Mouse (Mus musculus): ENCODE measurements at regions not wholly inside any gene's neighbourhood (a gene's known extent, or its start where the extent isn't known, plus 50 kb on each side); places are given as distances from the start of the nearest gene placed in this dataset.

DNA sequence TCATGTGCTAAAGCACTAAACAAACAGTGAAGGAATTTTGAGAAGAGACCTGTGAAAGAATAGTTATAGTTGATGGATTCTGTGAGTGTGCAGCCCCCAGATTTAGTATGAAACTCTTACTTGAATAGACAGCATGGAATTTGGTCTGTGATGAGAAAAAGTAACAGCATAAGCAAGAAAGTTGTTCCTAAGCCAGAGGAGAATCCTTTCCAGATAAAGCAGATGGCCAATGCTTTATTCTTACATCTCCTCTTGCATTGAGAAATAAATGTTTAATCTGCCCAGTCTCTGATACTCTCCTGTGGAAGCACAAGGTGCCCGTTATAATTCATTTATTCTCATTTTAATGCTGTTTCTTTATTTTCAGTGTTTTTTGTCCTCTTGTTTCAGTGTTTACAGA lies 263.5 kb downstream of the Tecrl start:
- Histone ChIP-seq H3K27me3 (ENCODE audit: control insufficient read depth, insufficient read depth, low read length) (no peaks in the 10 kb centered on the region), H3K4me3 (replicated peaks; ENCODE audit: low read length) (no peak overlapping the region), H3K4me1 (replicated peaks; ENCODE audit: control insufficient read depth, insufficient read depth, low read length) (no peaks in the 10 kb centered on the region), H3K9ac (no peak overlapping the region), H3K4me2 (replicated peaks) (no peak overlapping the region), H3K36me3 (replicated peaks; ENCODE audit: control insufficient read depth, insufficient read depth) (no peaks in the 10 kb centered on the region), H3K9me3 (ENCODE audit: control insufficient read depth, low read length) (no peaks in the 10 kb centered on the region), H3K27ac (no peak overlapping the region)
- WGBS = 98% methylated on average over 1 of the region's 1 CpGs
- ATAC-seq (ENCODE audit: low FRiP score) = no peak
- DNase-seq (ENCODE audit: low spot score) = no peak

DNA sequence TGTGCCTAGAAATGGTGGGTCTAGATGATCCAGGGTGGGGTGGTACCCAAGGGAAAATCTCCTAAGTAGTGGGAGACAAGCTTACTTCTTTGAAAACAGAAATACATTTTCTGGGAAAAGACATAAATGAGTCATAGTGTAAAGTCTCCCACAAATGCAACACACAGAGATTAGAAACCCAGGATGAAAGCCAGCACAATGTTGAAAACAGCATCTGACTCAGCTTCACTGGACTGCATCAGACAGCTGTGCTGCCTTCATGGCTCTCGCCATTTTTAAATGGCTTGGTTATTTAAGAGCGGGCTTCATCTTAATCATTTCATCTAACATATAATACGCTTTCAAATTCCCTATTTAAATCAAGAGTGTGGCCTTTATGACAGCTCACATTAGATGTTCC lies 300.2 kb downstream of the Tecrl start:
- WGBS = 85% methylated on average over 3 of the region's 3 CpGs
- no peak overlapping the region for H3K9ac ChIP-seq

DNA sequence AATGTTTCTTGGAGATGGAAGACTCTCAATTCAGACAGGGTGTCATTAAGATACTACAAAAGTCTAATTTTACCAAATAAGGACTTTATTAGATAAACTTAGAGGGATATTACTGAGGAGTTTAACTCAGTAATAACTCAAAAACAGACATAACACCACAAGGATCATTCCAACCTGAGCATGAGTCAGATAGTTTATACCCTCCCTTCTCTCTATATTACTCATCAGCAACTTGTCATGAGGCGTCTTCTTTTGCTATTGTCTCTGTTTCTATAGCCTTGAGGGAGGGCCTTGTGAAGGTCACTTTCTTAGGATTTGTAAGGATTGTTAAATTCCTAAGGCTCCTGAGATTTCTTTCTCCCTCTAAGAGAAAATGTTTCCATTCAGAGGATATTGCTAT lies 307.8 kb downstream of the Tecrl start:
- Histone ChIP-seq H3K27ac (no peak overlapping the region), H3K27me3 (ENCODE audit: control insufficient read depth, insufficient read depth, low read length) (no peaks in the 10 kb centered on the region), H3K36me3 (replicated peaks; ENCODE audit: control insufficient read depth, insufficient read depth) (no peaks in the 10 kb centered on the region), H3K4me3 (replicated peaks; ENCODE audit: low read length) (no peak overlapping the region), H3K9me3 (ENCODE audit: control insufficient read depth, low read length) (no peaks in the 10 kb centered on the region), H3K9ac (no peak overlapping the region), H3K4me1 (replicated peaks; ENCODE audit: control insufficient read depth, insufficient read depth, low read length) (no peaks in the 10 kb centered on the region), H3K4me2 (replicated peaks) (no peak overlapping the region)
- 87% methylated on average over 1 of the region's 1 CpGs for WGBS
- no peak for DNase-seq (ENCODE audit: low spot score)
- no peak for ATAC-seq (ENCODE audit: low FRiP score)

More for the DNA sequence above, 300.2 kb downstream of the Tecrl start:
- Histone ChIP-seq H3K27me3 (ENCODE audit: control insufficient read depth, insufficient read depth, low read length) (no peaks in the 10 kb centered on the region), H3K36me3 (replicated peaks; ENCODE audit: control insufficient read depth, insufficient read depth) (no peaks in the 10 kb centered on the region), H3K4me2 (replicated peaks) (no peak overlapping the region), H3K4me1 (replicated peaks; ENCODE audit: control insufficient read depth, insufficient read depth, low read length) (no peaks in the 10 kb centered on the region), H3K9me3 (ENCODE audit: control insufficient read depth, low read length) (no peaks in the 10 kb centered on the region), H3K27ac (no peak overlapping the region), H3K4me3 (replicated peaks; ENCODE audit: low read length) (no peak overlapping the region)
- ATAC-seq (ENCODE audit: low FRiP score) (no peak), DNase-seq (ENCODE audit: low spot score) (no peak)

DNA sequence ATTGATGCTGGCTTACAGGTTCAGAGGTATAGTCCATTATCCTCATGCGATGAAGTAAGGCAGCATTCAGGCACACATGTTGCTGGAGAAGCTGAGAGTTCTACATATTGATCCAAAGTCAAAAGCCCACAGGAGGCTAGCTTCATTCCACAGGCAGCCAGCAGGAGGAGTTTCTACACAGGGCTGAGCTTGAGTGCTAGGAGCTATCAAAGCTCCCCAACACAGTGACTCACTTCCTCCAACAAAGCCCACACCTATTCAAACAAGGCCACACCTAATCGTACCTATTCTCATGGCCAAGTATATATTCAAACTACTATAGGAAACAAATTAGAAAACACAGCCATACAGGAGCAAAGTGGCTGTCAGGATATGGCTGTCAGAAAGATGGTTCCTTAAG lies 325.3 kb downstream of the Tecrl start:
- Histone ChIP-seq H3K4me3 (replicated peaks; ENCODE audit: low read length) (no peak overlapping the region), H3K27me3 (ENCODE audit: control insufficient read depth, insufficient read depth, low read length) (no peaks in the 10 kb centered on the region), H3K4me2 (replicated peaks) (no peak overlapping the region), H3K9me3 (ENCODE audit: control insufficient read depth, low read length) (no peaks in the 10 kb centered on the region), H3K4me1 (replicated peaks; ENCODE audit: control insufficient read depth, insufficient read depth, low read length) (no peaks in the 10 kb centered on the region), H3K27ac (no peak overlapping the region), H3K36me3 (replicated peaks; ENCODE audit: control insufficient read depth, insufficient read depth) (no peaks in the 10 kb centered on the region), H3K9ac (no peak overlapping the region)
- 92% methylated on average over 2 of the region's 2 CpGs for WGBS
- ATAC-seq (ENCODE audit: low FRiP score) = no peak
- DNase-seq (ENCODE audit: low spot score) = no peak

DNA sequence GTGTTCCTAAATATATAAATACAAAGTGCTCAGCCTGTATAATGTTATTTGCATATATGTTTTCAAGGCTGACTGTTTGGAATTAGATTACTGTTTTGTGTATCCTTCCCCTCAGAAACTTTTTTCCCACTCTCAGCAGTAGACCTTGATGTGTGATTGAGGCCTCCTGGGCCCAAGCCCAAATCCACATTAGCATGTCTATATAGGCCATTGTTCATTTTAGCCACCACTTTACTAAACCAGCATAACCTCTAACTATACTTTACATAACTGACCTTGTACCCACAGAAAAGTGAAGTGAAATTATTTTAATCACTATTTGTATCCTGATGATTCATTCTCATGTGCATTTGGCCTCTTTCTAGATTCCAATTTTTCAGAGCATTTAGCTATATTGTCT lies 349.0 kb downstream of the Tecrl start:
- DNase-seq (ENCODE audit: low spot score) = no peak
- H3K9me3 ChIP-seq (ENCODE audit: control insufficient read depth, low read length) = no peaks in the 10 kb centered on the region
- no peak overlapping the region for H3K9ac ChIP-seq
- H3K36me3 ChIP-seq (replicated peaks; ENCODE audit: control insufficient read depth, insufficient read depth) = no peaks in the 10 kb centered on the region
- no peak overlapping the region for H3K4me3 ChIP-seq (replicated peaks; ENCODE audit: low read length)
- no peaks in the 10 kb centered on the region for H3K27me3 ChIP-seq (ENCODE audit: control insufficient read depth, insufficient read depth, low read length)
- no peak overlapping the region for H3K27ac ChIP-seq
- H3K4me1 ChIP-seq (replicated peaks; ENCODE audit: control insufficient read depth, insufficient read depth, low read length) = no peaks in the 10 kb centered on the region
- no peak overlapping the region for H3K4me2 ChIP-seq (replicated peaks)
- no peak for ATAC-seq (ENCODE audit: low FRiP score)

DNA sequence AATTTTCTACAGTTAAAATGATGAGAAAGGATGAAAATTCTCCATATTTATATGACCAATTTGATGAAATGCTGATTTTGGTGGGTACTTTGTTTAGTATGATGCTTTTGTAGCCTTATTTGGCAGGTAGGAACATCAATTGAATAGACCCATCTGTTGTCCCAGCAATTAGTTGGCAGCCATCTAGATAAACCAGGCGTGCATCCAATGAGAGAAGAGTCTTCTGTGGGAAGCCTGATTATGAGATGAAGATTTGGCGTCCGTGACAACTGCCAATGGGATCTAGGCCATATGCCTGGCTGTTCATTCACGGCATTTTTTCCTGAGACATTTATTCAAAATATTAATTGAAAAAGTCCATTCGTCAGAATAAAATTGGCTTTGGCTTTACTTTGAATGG lies 365.9 kb downstream of the Tecrl start:
- no peak overlapping the region for H3K4me3 ChIP-seq (replicated peaks; ENCODE audit: low read length)
- 46% methylated on average over 5 of the region's 5 CpGs for WGBS
- no peaks in the 10 kb centered on the region for H3K4me1 ChIP-seq (replicated peaks; ENCODE audit: control insufficient read depth, insufficient read depth, low read length)
- H3K4me2 ChIP-seq (replicated peaks) = no peak overlapping the region
- ATAC-seq (ENCODE audit: low FRiP score) (peak; percentile 64; the same call in 1 of the 2 replicates), DNase-seq (ENCODE audit: low spot score) (peak; percentile 66)
- no peak overlapping the region for H3K27ac ChIP-seq
- H3K36me3 ChIP-seq (replicated peaks; ENCODE audit: control insufficient read depth, insufficient read depth) = no peaks in the 10 kb centered on the region
- no peaks in the 10 kb centered on the region for H3K9me3 ChIP-seq (ENCODE audit: control insufficient read depth, low read length)
- no peaks in the 10 kb centered on the region for H3K27me3 ChIP-seq (ENCODE audit: control insufficient read depth, insufficient read depth, low read length)
- H3K9ac ChIP-seq = no peak overlapping the region

DNA sequence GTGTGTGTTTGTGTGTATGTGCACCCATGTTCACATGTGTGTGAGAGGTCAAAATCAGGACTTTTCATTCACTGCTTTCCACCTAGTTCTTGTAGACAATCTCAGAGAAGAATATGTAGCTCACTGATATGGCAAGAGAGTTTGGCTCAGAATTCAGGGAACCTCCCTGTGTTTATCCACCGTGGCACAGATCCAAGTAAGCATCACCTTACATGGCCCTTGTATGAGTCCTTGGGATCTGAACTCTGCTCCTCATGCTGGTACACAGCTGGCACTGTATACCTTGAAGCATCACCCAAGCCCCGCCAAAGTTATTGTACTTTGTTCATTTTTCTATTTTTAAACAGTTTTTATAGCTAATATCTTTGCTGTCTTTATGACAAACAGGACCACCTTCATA lies 385.7 kb downstream of the Tecrl start:
- no peaks in the 10 kb centered on the region for H3K9me3 ChIP-seq (ENCODE audit: control insufficient read depth, low read length)
- no peak overlapping the region for H3K4me3 ChIP-seq (replicated peaks; ENCODE audit: low read length)
- H3K36me3 ChIP-seq (replicated peaks; ENCODE audit: control insufficient read depth, insufficient read depth) = no peaks in the 10 kb centered on the region
- DNase-seq (ENCODE audit: low spot score) = no peak
- peaks cover 4% of the 10 kb centered on the region; the same call in 1 of the 2 replicates for H3K4me1 ChIP-seq (replicated peaks; ENCODE audit: control insufficient read depth, insufficient read depth, low read length)
- WGBS = 80% methylated on average over 2 of the region's 2 CpGs
- no peak for ATAC-seq (ENCODE audit: low FRiP score)
- no peaks in the 10 kb centered on the region for H3K27me3 ChIP-seq (ENCODE audit: control insufficient read depth, insufficient read depth, low read length)
- no peak overlapping the region for H3K9ac ChIP-seq
- H3K27ac ChIP-seq = no peak overlapping the region
- no peak overlapping the region for H3K4me2 ChIP-seq (replicated peaks)

DNA sequence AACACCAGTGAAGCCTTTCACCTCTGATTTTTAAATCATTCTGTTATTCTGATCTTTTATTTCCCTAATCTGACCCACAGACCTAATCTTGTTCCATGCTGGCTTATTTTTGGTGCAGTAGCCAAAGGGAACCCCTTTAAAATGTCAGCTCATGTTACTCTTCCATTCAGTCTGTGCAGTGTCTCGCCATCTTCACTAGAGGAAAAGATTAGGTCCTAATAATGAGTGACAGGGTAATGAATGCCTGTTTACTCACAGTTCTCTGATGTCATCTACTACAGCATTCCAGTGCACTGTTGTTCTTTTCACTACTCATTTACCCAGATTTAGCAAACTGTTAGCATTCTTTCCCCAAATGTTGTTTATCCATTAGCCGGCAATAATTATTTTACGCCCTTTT lies 388.2 kb downstream of the Tecrl start:
- no peak overlapping the region for H3K27ac ChIP-seq
- no peaks in the 10 kb centered on the region for H3K36me3 ChIP-seq (replicated peaks; ENCODE audit: control insufficient read depth, insufficient read depth)
- H3K9ac ChIP-seq = no peak overlapping the region
- H3K4me3 ChIP-seq (replicated peaks; ENCODE audit: low read length) = no peak overlapping the region
- WGBS = 58% methylated on average over 3 of the region's 3 CpGs
- no peaks in the 10 kb centered on the region for H3K27me3 ChIP-seq (ENCODE audit: control insufficient read depth, insufficient read depth, low read length)
- no peak overlapping the region for H3K4me2 ChIP-seq (replicated peaks)
- no peaks in the 10 kb centered on the region for H3K9me3 ChIP-seq (ENCODE audit: control insufficient read depth, low read length)
- DNase-seq (ENCODE audit: low spot score) = no peak
- H3K4me1 ChIP-seq (replicated peaks; ENCODE audit: control insufficient read depth, insufficient read depth, low read length) = peaks cover 4% of the 10 kb centered on the region; the same call in 1 of the 2 replicates
- peak; percentile 52; the same call in 1 of the 2 replicates for ATAC-seq (ENCODE audit: low FRiP score)

DNA sequence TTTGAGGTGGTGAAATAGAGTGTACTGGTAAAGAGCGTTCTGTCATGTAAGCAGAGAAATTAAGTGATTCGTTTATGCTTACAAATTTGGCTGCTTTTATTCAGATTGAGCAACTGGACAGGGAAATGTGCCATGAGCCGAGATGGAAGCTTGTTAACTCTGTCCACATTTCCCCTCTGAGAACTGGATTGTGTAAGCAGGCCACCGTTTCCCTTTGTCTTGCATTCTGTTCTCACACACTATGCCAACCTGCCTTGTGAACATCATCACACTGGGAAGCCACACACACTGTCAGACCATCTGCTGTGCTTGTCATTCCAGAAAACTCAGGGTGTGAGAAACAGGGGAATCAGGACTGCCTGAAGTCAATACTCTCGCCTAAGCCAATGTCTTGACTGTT lies 388.8 kb downstream of the Tecrl start:
- ATAC-seq (ENCODE audit: low FRiP score) (peak; percentile 89), DNase-seq (ENCODE audit: low spot score) (peak; percentile 60)
- no peak overlapping the region for H3K4me2 ChIP-seq (replicated peaks)
- peaks cover 4% of the 10 kb centered on the region; the same call in 1 of the 2 replicates for H3K4me1 ChIP-seq (replicated peaks; ENCODE audit: control insufficient read depth, insufficient read depth, low read length)
- no peaks in the 10 kb centered on the region for H3K36me3 ChIP-seq (replicated peaks; ENCODE audit: control insufficient read depth, insufficient read depth)
- H3K9ac ChIP-seq = no peak overlapping the region
- WGBS = 39% methylated on average over 5 of the region's 5 CpGs
- no peak overlapping the region for H3K4me3 ChIP-seq (replicated peaks; ENCODE audit: low read length)
- no peak overlapping the region for H3K27ac ChIP-seq
- H3K9me3 ChIP-seq (ENCODE audit: control insufficient read depth, low read length) = no peaks in the 10 kb centered on the region
- H3K27me3 ChIP-seq (ENCODE audit: control insufficient read depth, insufficient read depth, low read length) = no peaks in the 10 kb centered on the region

DNA sequence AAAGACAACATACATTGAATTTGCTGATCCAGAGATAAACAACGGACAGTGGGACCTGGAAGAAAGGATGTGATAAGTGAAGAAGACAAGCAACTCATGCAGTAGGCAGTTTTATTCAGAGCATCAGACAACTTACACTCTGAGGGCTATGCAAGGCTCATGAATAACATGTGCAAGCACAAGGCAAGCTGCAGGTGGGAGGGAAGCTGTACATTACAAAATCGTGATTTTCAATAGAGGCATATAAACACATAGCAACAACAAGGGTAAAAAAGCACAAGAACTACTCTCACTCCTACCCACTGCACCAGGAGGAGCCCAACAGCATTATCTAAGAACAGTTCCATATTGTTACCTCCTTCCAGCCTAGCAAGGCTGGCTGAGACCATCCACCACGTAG lies 390.5 kb downstream of the Tecrl start:
- 82% methylated on average over 3 of the region's 3 CpGs for WGBS
- no peak for DNase-seq (ENCODE audit: low spot score)
- no peak for ATAC-seq (ENCODE audit: low FRiP score)

More for the DNA sequence above, 390.5 kb downstream of the Tecrl start:
- Histone ChIP-seq H3K4me1 (replicated peaks; ENCODE audit: control insufficient read depth, insufficient read depth, low read length) (peaks cover 4% of the 10 kb centered on the region; the same call in 1 of the 2 replicates), H3K4me2 (replicated peaks) (no peak overlapping the region), H3K4me3 (replicated peaks; ENCODE audit: low read length) (no peak overlapping the region), H3K36me3 (replicated peaks; ENCODE audit: control insufficient read depth, insufficient read depth) (no peaks in the 10 kb centered on the region), H3K9me3 (ENCODE audit: control insufficient read depth, low read length) (no peaks in the 10 kb centered on the region), H3K27ac (no peak overlapping the region), H3K9ac (no peak overlapping the region), H3K27me3 (ENCODE audit: control insufficient read depth, insufficient read depth, low read length) (no peaks in the 10 kb centered on the region)
